Mouse (Mus musculus): ENCODE measurements around the gene Ung.

GRCm38 (mm10) chr5:114130211-114130605, at the start of gene Ung:
- TF ChIP-seq CTCF (IDR thresholded peaks at IDR 0.05) (no peak), EP300 (IDR thresholded peaks at IDR 0.05) (no peak)
